Mouse (Mus musculus): ENCODE results near the gene Gm17019. TPM values are rescaled to one million over a fixed set of nuclear protein-coding genes. Genes with fewer than 3 reads are reported as not detected.
A peak's percentile ranks its signal among the peaks of the same experiment; 100 is the strongest.
"Not testable (repeated sequence)": the region's sequence is repeated elsewhere in the genome, so short reads cannot be mapped to it uniquely, and the experiment has no call there.

Gm17019 gene
- polyA plus RNA-seq, 1 experiment from 2014 or later: not detected

- not testable (repeated sequence) for H3K4me2 ChIP-seq (ENCODE audit: low read length); H3K4me1 ChIP-seq (ENCODE audit: control insufficient read depth, insufficient read depth, low read length); H3K9me3 ChIP-seq (replicated peaks; ENCODE audit: control insufficient read depth, low read length); H3K9ac ChIP-seq (ENCODE audit: low read length); H3K27me3 ChIP-seq (replicated peaks; ENCODE audit: control insufficient read depth, insufficient read depth, low read length); H3K4me3 ChIP-seq (ENCODE audit: low read depth, low read length); ATAC-seq; H3K27ac ChIP-seq (ENCODE audit: low read depth, low read length); H3K36me3 ChIP-seq (ENCODE audit: control insufficient read depth, insufficient read depth, low read length); DNase-seq (ENCODE audit: low spot score)
- 52% methylated on average over 3 of the region's 4 CpGs for WGBS
Observed at GRCm38 (mm10) chr5:15040784-15041183, 8.0 kb upstream of the Gm17019 start.

GRCm38 (mm10) chr5:15039984-15040383 is 7.2 kb upstream of the Gm17019 start:
- not testable (repeated sequence) for H3K27ac ChIP-seq (ENCODE audit: low read depth, low read length); H3K9me3 ChIP-seq (replicated peaks; ENCODE audit: control insufficient read depth, low read length); H3K4me2 ChIP-seq (ENCODE audit: low read length); H3K9ac ChIP-seq (ENCODE audit: low read length); H3K4me1 ChIP-seq (ENCODE audit: control insufficient read depth, insufficient read depth, low read length); H3K4me3 ChIP-seq (ENCODE audit: low read depth, low read length); H3K36me3 ChIP-seq (ENCODE audit: control insufficient read depth, insufficient read depth, low read length); H3K27me3 ChIP-seq (replicated peaks; ENCODE audit: control insufficient read depth, insufficient read depth, low read length); DNase-seq (ENCODE audit: low spot score)
- 74% methylated on average over 4 of the region's 4 CpGs for WGBS
- peak; percentile 68; the same call in 1 of the 2 replicates for ATAC-seq

- not testable (repeated sequence) for H3K4me1 ChIP-seq (ENCODE audit: control insufficient read depth, insufficient read depth, low read length); H3K4me3 ChIP-seq (ENCODE audit: low read depth, low read length); DNase-seq (ENCODE audit: low spot score); H3K27me3 ChIP-seq (replicated peaks; ENCODE audit: control insufficient read depth, insufficient read depth, low read length); H3K4me2 ChIP-seq (ENCODE audit: low read length); H3K36me3 ChIP-seq (ENCODE audit: control insufficient read depth, insufficient read depth, low read length); H3K27ac ChIP-seq (ENCODE audit: low read depth, low read length); H3K9ac ChIP-seq (ENCODE audit: low read length); ATAC-seq
- peaks cover 17% of the 10 kb centered on the region; the same call in 1 of the 2 replicates for H3K9me3 ChIP-seq (replicated peaks; ENCODE audit: control insufficient read depth, low read length)
- no CpG with 5 or more reads among the region's 1 CpGs for WGBS
Observed at GRCm38 (mm10) chr5:15024316-15024715, 8.5 kb downstream of the Gm17019 start.

- not testable (repeated sequence) for ATAC-seq; DNase-seq (ENCODE audit: low spot score)
- WGBS: 66% methylated on average over 2 of the region's 2 CpGs
Observed at GRCm38 (mm10) chr5:15020067-15020466, 12.7 kb downstream of the Gm17019 start.

GRCm38 (mm10) chr5:15010639-15011582 is 21.9 kb downstream of the Gm17019 start:
- WGBS: 85% methylated on average over 11 of the region's 11 CpGs
- H3K9ac ChIP-seq (ENCODE audit: low read length); H3K4me1 ChIP-seq (ENCODE audit: control insufficient read depth, insufficient read depth, low read length); H3K27me3 ChIP-seq (replicated peaks; ENCODE audit: control insufficient read depth, insufficient read depth, low read length); ATAC-seq; DNase-seq (ENCODE audit: low spot score); H3K4me3 ChIP-seq (ENCODE audit: low read depth, low read length); H3K4me2 ChIP-seq (ENCODE audit: low read length); H3K36me3 ChIP-seq (ENCODE audit: control insufficient read depth, insufficient read depth, low read length); H3K27ac ChIP-seq (ENCODE audit: low read depth, low read length): not testable (repeated sequence)
- peaks cover 14% of the 10 kb centered on the region; the same call in 1 of the 2 replicates for H3K9me3 ChIP-seq (replicated peaks; ENCODE audit: control insufficient read depth, low read length)

More at GRCm38 (mm10) chr5:15020067-15020466, 12.7 kb downstream of the Gm17019 start:
- not testable (repeated sequence) for H3K4me1 ChIP-seq (ENCODE audit: control insufficient read depth, insufficient read depth, low read length); H3K4me3 ChIP-seq (ENCODE audit: low read depth, low read length); H3K9ac ChIP-seq (ENCODE audit: low read length); H3K27me3 ChIP-seq (replicated peaks; ENCODE audit: control insufficient read depth, insufficient read depth, low read length); H3K4me2 ChIP-seq (ENCODE audit: low read length); H3K27ac ChIP-seq (ENCODE audit: low read depth, low read length); H3K36me3 ChIP-seq (ENCODE audit: control insufficient read depth, insufficient read depth, low read length)
- H3K9me3 ChIP-seq (replicated peaks; ENCODE audit: control insufficient read depth, low read length): peaks cover 14% of the 10 kb centered on the region; the same call in 1 of the 2 replicates

- H3K4me2 ChIP-seq (ENCODE audit: low read length); H3K9ac ChIP-seq (ENCODE audit: low read length); DNase-seq (ENCODE audit: low spot score); H3K4me1 ChIP-seq (ENCODE audit: control insufficient read depth, insufficient read depth, low read length); H3K27me3 ChIP-seq (replicated peaks; ENCODE audit: control insufficient read depth, insufficient read depth, low read length); H3K4me3 ChIP-seq (ENCODE audit: low read depth, low read length); H3K36me3 ChIP-seq (ENCODE audit: control insufficient read depth, insufficient read depth, low read length); H3K27ac ChIP-seq (ENCODE audit: low read depth, low read length): not testable (repeated sequence)
- 57% methylated on average over 3 of the region's 3 CpGs for WGBS
- ATAC-seq: peak; percentile 43; the same call in 1 of the 2 replicates
- peaks cover 30% of the 10 kb centered on the region for H3K9me3 ChIP-seq (replicated peaks; ENCODE audit: control insufficient read depth, low read length)
Observed at GRCm38 (mm10) chr5:15006907-15007306, 25.9 kb downstream of the Gm17019 start.

- H3K9ac ChIP-seq (ENCODE audit: low read length); H3K36me3 ChIP-seq (ENCODE audit: control insufficient read depth, insufficient read depth, low read length); H3K27me3 ChIP-seq (replicated peaks; ENCODE audit: control insufficient read depth, insufficient read depth, low read length); H3K27ac ChIP-seq (ENCODE audit: low read depth, low read length); H3K4me3 ChIP-seq (ENCODE audit: low read depth, low read length); H3K4me2 ChIP-seq (ENCODE audit: low read length); DNase-seq (ENCODE audit: low spot score); H3K4me1 ChIP-seq (ENCODE audit: control insufficient read depth, insufficient read depth, low read length); ATAC-seq: not testable (repeated sequence)
- 69% methylated on average over 3 of the region's 3 CpGs for WGBS
- H3K9me3 ChIP-seq (replicated peaks; ENCODE audit: control insufficient read depth, low read length): peaks cover 28% of the 10 kb centered on the region
Observed at GRCm38 (mm10) chr5:15006288-15006687, 26.5 kb downstream of the Gm17019 start.

GRCm38 (mm10) chr5:15005584-15005983 is 27.2 kb downstream of the Gm17019 start:
- ATAC-seq: peak; percentile 54; the same call in 1 of the 2 replicates

More at GRCm38 (mm10) chr5:15005584-15005983, 27.2 kb downstream of the Gm17019 start:
- not testable (repeated sequence) for H3K4me2 ChIP-seq (ENCODE audit: low read length); H3K36me3 ChIP-seq (ENCODE audit: control insufficient read depth, insufficient read depth, low read length); H3K4me1 ChIP-seq (ENCODE audit: control insufficient read depth, insufficient read depth, low read length); H3K27me3 ChIP-seq (replicated peaks; ENCODE audit: control insufficient read depth, insufficient read depth, low read length); H3K4me3 ChIP-seq (ENCODE audit: low read depth, low read length); H3K27ac ChIP-seq (ENCODE audit: low read depth, low read length); H3K9ac ChIP-seq (ENCODE audit: low read length); DNase-seq (ENCODE audit: low spot score)
- peaks cover 26% of the 10 kb centered on the region for H3K9me3 ChIP-seq (replicated peaks; ENCODE audit: control insufficient read depth, low read length)
- 71% methylated on average over 2 of the region's 4 CpGs for WGBS
